Mouse (Mus musculus): ENCODE results near the gene Pnmt.

Pnmt gene

DNA sequence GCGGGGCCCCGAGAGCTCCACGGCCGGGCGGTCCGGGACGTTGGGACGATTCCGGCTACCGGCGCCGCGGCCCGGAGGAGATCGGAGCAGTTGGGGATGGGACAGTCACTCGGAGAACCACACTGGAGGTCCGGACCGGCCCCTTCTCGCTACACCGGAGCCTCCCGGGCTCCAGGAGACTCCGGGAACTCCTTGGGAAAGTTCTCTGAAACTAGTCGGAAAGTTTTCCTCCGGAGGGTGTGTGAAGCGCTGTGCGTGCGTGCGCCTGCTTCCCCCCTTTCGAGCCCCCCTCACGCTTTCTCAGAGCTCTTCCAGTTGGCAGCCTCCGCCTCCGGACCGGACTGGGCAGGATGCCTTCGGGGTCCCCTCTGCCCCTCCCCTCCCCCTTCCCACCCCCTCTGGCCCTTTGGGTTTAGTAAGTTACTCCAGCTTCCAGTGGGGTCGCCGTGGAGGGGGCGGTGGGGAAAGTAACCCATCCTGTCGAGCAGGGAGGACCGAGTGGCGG, 26.6 kb downstream of the Pnmt start:
- CTCF ChIA-PET = interaction anchor here (0.7 kb wide), 1 partner anchor 1806 kb away, joined by 4 read pairs; no protein-coding TSS in a partner anchor

DNA sequence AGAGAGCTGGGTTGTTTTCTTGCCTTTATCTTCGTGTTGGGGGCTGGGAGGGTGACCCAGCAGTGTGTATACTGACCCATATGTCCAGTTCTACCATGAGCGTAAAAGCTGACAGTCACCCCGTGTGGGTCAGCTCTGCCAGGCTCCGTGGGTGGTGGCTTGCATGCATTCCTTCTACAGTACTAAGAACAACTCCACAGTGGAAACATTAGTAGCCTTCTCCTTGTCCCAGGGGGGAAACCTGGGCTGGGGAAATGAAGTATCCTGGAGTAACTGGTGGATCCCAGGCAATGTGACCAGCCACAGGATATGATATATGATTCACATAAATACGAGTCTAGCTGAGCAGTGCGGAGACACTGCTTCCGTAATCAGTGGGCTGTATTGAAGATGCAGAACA, 27.5 kb downstream of the Pnmt start:
- CTCF ChIA-PET = no interaction called here

DNA sequence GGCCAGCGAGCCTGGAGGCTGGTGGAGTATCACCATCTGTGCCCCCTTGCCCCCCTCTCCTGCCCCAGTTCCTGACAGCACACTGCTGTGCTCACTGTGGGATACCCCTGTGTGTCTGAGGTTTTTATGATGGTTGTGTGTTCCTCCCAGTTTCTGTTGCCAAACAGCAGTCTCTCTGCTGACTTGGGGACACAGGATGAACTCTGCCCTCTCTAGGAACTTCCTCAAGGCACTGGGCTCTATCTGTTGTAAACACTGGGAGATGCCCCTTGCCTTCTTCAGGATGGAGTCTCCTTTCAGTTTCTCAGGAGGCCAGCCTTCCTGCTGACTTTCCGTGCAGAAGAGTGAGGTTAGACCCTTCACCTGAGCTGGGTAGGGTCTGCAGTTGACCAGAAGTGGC, 27.9 kb downstream of the Pnmt start:
- CTCF ChIA-PET = no interaction called here

DNA sequence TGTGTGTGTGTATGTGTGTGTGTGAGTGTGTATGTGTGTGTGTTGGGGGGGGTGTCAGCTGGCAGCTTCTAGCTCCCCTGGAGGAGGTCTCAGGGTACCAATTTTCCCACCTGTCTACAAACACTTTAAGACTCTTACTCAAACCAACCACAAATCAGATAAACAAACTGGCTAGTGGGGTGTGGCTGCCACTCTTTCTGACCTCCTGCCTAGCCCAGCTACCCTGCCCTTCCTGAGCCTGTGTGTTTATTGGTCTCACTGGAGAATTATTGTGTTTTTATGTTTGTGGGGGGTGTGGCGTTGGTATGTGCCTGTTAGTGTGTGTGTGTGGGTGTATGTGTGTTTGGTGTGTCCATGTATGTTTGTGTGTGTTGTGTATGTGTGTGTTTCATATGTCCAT, 30.8 kb downstream of the Pnmt start:
- CTCF ChIA-PET = interaction anchor here (0.6 kb wide), 1 partner anchor 16 kb away, joined by 5 read pairs; no protein-coding TSS in a partner anchor

DNA sequence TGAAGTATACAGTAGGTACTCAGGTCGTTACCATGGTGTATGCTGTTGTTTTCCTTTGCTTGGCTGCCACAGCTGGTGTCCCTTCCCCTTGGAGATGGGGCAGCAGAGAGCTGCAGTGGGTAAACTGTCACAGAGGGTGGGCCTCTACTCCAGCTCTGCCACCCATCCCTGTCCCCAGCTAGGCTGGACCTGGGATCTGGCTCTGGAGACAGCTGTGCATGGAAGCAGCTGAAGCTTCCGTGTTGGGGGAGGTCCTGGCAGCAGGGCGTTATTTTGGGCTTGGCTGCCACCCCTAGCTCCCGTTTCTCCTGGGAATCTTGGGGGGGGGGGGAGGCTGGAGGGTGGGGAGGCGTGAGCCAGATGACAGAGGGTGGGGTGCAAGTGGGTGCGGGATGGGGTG, 32.0 kb downstream of the Pnmt start:
- CTCF ChIA-PET = no interaction called here

DNA sequence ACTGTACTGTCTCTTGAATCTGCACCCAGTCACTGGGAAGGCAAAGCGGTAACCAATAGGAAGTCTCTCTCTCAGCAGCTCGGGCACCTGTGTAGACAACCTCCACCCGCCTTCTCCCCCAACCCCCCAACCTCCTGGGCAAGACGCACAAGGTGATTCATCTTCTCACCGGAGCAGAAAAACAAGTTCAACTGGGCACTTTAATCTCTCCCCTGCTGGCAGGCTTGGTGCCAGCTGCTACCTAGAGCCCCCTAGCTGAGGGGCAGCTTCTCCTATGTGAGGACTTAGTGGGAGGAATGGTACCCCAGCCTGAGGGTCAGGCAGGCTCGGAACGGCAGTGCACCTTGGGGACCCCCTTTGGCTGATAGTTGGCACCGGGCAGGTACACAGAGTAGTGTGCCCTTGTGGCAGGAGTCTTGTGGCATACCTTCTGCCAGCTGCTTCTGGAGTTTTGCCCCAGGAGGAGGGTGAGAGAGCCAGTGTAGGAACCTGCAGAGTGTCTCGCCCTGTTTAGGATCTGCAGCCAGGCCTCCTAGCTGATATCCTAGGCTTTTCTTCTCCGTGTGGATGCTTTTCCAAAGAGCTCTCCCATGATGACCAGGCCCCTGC, 32.8 kb downstream of the Pnmt start:
- CTCF ChIA-PET = no interaction called here

DNA sequence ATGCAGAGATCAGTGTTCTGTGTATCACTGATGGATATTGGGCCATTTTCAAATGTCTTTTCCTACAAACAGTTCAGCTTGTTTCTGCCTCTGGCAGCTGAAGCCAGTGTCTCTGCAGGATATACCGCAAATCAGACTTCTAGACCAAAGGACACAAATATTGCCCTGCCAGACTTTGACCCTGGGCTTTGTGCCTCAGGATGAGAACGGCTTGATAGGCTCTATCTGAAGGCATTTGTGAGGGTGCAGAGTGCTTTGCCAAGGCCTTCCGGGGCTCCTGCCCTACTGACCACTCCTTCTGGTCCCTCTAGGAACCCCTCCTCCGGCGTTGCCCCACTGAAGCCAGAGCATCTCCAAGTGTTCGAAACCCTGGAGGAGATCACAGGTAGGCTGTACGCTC, 40.3 kb downstream of the Pnmt start:
- CTCF ChIA-PET = interaction anchor here (1.0 kb wide), 1 partner anchor 11 kb away, joined by 3 read pairs; no protein-coding TSS in a partner anchor

DNA sequence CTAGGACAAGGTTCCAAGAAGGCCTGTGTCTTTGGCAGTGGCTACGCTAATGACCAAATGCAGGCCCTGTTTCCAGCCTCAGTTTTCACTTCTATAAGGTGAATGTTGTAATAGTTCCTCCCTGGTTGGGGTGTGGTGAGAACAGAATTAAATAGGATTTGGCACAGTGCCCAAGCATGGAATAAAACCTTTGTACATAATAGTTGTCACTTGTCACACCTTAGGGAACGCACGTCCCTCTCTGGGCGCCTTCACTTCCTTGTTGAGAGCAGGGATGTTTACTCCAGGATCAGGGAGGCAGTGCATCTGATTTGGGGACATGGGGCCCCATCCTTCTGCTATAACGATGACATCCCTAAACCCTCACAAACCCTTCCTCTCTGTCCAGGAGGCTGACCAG, 42.2 kb downstream of the Pnmt start:
- CTCF ChIA-PET = no interaction called here

DNA sequence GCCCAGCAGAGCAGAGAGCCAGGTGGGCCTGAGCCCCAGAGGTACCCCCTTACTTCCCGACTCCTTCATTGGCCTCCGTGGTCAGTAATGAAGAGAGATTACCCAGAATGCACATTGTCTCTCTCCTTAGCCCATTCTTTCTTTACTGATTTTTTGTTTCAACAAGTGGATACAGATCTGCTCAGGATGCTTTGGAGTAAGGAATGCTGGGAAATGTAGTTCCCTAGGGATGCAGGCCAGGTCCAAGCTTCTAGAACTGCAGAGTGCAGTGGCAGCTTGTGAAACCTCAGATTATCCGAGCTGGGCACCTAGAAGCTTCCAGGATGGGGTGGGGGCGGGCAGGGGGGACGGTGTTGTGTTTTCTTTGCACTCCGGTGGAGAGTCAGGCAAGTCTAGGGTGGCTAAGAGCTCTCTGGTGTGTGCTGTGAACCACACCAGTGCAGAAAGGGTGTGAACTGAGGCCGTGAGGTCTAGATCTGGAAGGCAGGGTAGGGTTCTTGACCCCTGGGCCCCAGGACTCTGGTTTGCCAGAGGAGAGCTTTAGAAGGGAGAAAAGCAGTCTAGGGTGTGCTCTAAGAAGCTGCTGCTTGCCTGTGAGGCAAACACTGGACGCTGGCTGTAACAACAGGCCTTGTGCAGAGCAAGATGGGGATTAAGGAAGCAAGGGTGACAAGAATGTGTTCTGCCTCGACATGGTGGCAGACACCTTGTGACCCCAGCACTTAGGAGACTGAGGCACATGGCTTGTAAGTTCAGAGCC, 45.7 kb downstream of the Pnmt start:
- CTCF ChIA-PET = interaction anchor here (1.2 kb wide), 1 partner anchor 43 kb away, joined by 5 read pairs; no protein-coding TSS in a partner anchor

DNA sequence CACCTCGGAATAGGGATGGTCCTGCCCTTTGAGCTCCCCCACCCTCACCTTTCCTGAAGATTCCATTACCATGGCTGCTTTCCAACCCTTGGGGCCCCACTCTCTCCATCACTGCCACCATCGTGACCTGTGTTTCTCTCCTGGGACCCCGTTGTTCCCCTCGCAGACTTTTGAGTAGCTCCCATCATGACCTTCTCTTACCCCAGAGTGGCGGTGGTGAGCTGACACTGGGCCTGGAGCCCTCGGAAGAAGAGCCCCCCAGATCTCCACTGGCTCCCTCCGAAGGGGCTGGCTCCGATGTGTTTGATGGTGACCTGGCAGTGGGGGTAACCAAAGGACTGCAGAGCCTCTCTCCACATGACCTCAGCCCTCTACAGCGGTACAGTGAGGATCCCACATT, 49.5 kb downstream of the Pnmt start:
- CTCF ChIA-PET = no interaction called here

DNA sequence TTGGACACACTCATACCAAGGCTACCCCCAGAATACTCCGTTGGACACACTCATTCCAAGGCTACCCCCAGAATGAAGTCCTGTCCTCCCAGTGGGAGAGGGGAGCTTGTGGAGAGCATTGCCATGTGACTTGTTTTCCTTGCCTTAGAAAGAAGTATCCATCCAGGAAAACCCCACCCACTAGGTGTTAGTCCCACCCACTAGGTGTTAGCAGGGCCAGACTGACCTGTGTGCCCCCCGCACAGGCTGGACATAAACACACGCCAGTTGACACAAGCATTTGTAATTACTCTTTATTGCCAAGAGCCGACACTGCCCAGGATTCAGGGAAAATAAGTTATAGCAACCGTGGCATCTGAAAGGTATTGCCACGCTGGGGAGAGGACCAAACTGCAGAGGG, 51.2 kb downstream of the Pnmt start:
- CTCF ChIA-PET = no interaction called here
